Mouse (Mus musculus) olfactory bulb, adult 2 months (tissue): Measurements from ENCODE around the gene Itpr2. TPM values are rescaled to one million over a fixed set of nuclear protein-coding genes. Genes with fewer than 3 reads are reported as not detected.

Experiments used
- H3K27ac ChIP-seq: fragments of 200-500 bp; 2 replicates; pipeline ENCODE4 v1.5.1; 2012; ENCODE audit warnings: low read depth, low read length; ENCODE audit not compliant: insufficient read depth
- H3K4me1 ChIP-seq: fragments of 200-500 bp; 2 replicates; pipeline ENCODE4 v1.6.1; 2012; ENCODE audit warnings: low read length; ENCODE audit not compliant: control insufficient read depth, insufficient read depth
- H3K4me3 ChIP-seq: fragments of 200-500 bp; 2 replicates; pipeline ENCODE4 v1.5.1; 2012; ENCODE audit warnings: mild to moderate bottlenecking, low read depth, low read length, moderate library complexity; ENCODE audit not compliant: insufficient read depth
- CTCF ChIP-seq: fragments of 200-500 bp; IDR thresholded peaks from 2 replicates; pipeline ENCODE4 v1.5.1; 2012; ENCODE audit warnings: low read depth, mild to moderate bottlenecking, low read length, moderate library complexity; ENCODE audit not compliant: insufficient read depth
- POLR2A ChIP-seq: fragments of 200-500 bp; IDR thresholded peaks from 2 replicates; pipeline ENCODE4 v1.6.1; 2012; ENCODE audit warnings: mild to moderate bottlenecking, low read depth, low read length, moderate library complexity; ENCODE audit not compliant: insufficient read depth
- WGBS: fragments of 180-500 bp; shearing (Covaris S2); methylation state at CpG from one replicate; pipeline ENCODE4 v1.1.7; 2018; 5-methylcytosine and 5-hydroxymethylcytosine counted together
- polyA plus RNA-seq: library from polyadenylated mRNA; stranded (reverse); fragments of >200 nt; gene quantifications from 2 replicates; pipeline ENCODE4 v1.2.4, GENCODE M21; 2012; ENCODE audit warnings: low replicate concordance; ENCODE audit not compliant: missing spikeins, insufficient read depth, insufficient read length

Itpr2 gene
- polyA plus RNA-seq = 80.2 TPM in 1 of 2 replicates, not detected in the other

- TF ChIP-seq POLR2A = peak; percentile 51; the same call in 1 of the 2 replicates
- no peak for TF ChIP-seq CTCF
These were observed at the start of gene Itpr2 for GRCm38 (mm10) chr6:146501866-146502804. Gene Itpr2, minus strand, starts transcription at chr6:146502223.

DNA sequence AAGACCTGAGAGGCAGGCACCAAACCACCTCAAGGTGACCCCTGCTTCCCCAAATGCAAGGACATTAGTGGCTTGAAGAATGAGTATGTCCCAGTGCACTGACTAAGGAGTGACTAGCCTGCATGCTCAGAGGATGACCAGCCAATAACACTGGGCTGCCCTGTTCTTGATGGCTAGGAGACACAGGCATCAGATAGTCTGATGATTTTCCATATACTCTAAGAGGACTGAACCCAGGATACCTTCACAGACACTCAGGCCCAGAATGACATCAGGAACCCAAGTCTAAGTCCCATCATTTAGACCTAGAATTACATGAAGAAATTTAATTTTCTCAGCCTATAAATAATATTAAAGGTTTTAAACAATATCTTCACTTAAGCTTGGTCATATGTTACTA is 49.3 kb upstream of the Itpr2 start:
- TF ChIP-seq POLR2A (no peak), CTCF (no peak)
- Histone ChIP-seq H3K27ac (no peak overlapping the region), H3K4me3 (no peak overlapping the region), H3K4me1 (no peaks in the 10 kb centered on the region)

More at GRCm38 (mm10) chr6:146501866-146502804, at the start of gene Itpr2:
- Histone ChIP-seq H3K27ac (peak within 1 kb of the TSS; percentile 14; the same call in 1 of the 2 replicates), H3K4me3 (peak within 1 kb of the TSS; percentile 44), H3K4me1 (peaks cover 14% of the 10 kb centered on the region)
- WGBS = under 1% methylated on average over 69 of the region's 70 CpGs

GRCm38 (mm10) chr6:146550421-146550820 is 48.4 kb upstream of the Itpr2 start:
- Histone ChIP-seq H3K4me3 (no peak overlapping the region), H3K27ac (no peak overlapping the region), H3K4me1 (no peaks in the 10 kb centered on the region)
- 87% methylated on average over 2 of the region's 2 CpGs for WGBS
- no peak for TF ChIP-seq CTCF

GRCm38 (mm10) chr6:146545289-146545865 is 43.4 kb upstream of the Itpr2 start:
- no peak for TF ChIP-seq CTCF
- TF ChIP-seq POLR2A = no peak
- Histone ChIP-seq H3K4me3 (no peak overlapping the region), H3K4me1 (no peaks in the 10 kb centered on the region), H3K27ac (no peak overlapping the region)
- WGBS = 76% methylated on average over 5 of the region's 5 CpGs

GRCm38 (mm10) chr6:146544622-146545021 is 42.6 kb upstream of the Itpr2 start:
- no peak overlapping the region for H3K4me3 ChIP-seq
- no peaks in the 10 kb centered on the region for H3K4me1 ChIP-seq
- WGBS = 93% methylated on average over 1 of the region's 1 CpGs
- no peak overlapping the region for H3K27ac ChIP-seq
- no peak for TF ChIP-seq POLR2A
- TF ChIP-seq CTCF = no peak

DNA sequence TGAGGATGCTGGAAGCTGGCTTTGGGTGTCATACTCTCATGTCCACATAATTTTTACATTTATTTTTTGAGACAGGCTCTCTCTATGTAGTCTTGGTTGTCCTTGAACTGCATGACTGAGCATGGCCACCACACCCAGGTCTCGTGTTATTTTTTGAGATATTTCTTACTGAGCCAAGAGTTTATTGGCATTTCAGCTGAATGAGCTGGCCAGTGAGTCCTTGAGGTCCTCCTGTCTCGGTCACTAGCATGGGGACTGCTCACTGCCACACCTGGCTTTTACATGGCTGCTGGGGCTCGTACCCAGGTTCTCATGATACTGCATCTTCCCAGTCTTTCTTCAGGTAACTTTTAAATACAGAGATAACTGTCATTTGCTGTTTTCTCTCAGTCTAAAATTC is 38.4 kb upstream of the Itpr2 start:
- Histone ChIP-seq H3K27ac (no peak overlapping the region), H3K4me3 (no peak overlapping the region), H3K4me1 (no peaks in the 10 kb centered on the region)
- 86% methylated on average over 3 of the region's 3 CpGs for WGBS
- no peak for TF ChIP-seq CTCF
- no peak for TF ChIP-seq POLR2A

DNA sequence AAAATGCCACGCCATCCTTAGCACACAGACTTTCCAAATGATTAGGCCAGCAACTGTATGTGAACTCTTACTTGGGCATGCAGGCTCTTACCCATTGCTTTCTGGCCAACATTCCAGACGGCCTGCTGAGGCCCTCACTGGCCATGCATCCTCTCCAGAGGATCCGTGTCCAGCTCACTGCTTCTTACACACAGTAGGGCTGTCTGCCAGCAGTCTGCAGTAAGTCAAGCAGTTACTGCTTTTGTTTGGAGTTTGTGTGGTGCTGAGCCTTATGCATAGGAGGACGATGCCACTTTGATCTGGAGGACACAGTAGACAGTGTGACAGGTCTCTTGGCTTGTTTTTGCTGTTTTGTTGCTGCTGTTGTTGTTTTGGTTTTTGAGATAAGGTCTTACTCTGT is 36.6 kb upstream of the Itpr2 start:
- H3K4me1 ChIP-seq = no peaks in the 10 kb centered on the region
- H3K27ac ChIP-seq = no peak overlapping the region
- WGBS = 52% methylated on average over 4 of the region's 4 CpGs
- no peak overlapping the region for H3K4me3 ChIP-seq
- TF ChIP-seq POLR2A = no peak
- no peak for TF ChIP-seq CTCF

DNA sequence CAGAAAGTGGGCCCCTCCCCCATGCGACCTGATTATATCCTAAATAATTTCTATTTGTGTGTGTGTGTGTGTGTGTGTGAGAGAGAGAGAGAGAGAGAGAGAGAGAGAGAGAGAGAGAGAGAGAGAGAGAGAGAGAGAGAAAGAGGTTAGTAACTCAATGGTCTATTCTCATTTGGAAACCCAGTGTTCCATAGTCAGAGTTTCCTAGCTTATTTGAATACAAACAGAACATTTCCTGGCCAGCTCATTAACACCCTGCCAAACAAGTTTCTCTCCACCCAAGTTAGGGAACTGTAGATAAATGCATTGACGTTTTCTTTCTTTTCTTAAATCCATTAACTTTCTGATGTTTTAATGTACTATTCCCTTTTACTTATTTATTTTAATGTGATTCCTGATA is 36.0 kb upstream of the Itpr2 start:
- TF ChIP-seq CTCF (no peak), POLR2A (no peak)
- H3K27ac ChIP-seq = no peak overlapping the region
- H3K4me3 ChIP-seq = no peak overlapping the region
- no peaks in the 10 kb centered on the region for H3K4me1 ChIP-seq
- WGBS = 63% methylated on average over 2 of the region's 2 CpGs

- WGBS = 96% methylated on average over 4 of the region's 4 CpGs
- H3K4me1 ChIP-seq = no peaks in the 10 kb centered on the region
- no peak overlapping the region for H3K27ac ChIP-seq
- no peak for TF ChIP-seq POLR2A
- no peak for TF ChIP-seq CTCF
- H3K4me3 ChIP-seq = no peak overlapping the region
These were observed 35.1 kb upstream of the Itpr2 start for GRCm38 (mm10) chr6:146537111-146537510.
